Comparison of ENCODE assay signal across 8 mouse cellular contexts in the genomic region with DNA sequence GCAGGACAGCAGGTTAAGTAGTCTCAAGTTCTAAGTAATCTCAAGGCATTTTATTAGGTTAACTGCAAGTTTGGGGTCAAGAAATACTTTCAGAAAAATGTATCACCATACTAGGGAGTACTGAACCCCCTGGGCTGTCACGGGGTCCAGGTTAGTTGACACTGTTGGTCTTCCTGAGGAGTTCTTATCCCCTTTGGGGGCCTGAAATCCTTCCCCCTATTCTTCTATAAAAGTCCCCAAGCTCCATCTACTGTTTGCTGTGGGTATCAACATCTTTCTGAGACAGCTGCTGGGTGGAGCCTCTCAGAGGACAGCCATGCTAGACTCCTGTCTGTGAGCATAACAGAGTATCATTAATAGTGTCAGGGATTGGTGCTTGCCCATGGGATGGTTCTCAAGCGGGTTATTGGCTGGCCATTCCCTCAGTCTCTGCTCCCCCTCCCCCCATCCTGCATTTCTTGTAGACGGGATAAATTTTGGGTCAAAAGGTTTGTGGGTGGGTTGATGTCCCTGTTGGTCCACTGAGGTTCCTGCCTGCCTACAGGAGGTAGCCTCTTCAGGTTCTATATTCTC.
DNase-seq lines count a peak whose midpoint lies in the region; ATAC-seq and TF ChIP-seq lines count a peak whose summit lies in the region.

No protein-coding gene starts in this region.

- no peaks in the 10 kb centered on the region for H3K36me3 ChIP-seq in heart, embryonic 12.5 days
- H3K36me3 ChIP-seq in intestine, postnatal 0 days (ENCODE audit: control insufficient read depth, insufficient read depth): no peaks in the 10 kb centered on the region
- no peaks in the 10 kb centered on the region for H3K36me3 ChIP-seq in forebrain, embryonic 11.5 days (ENCODE audit: control insufficient read depth, insufficient read depth, low read length)

- TF ChIP-seq CTCF in intestine, postnatal 0 days (IDR thresholded peaks at IDR 0.05; ENCODE audit: low read depth): peak; percentile 72

- H3K9me3 ChIP-seq in heart, embryonic 12.5 days (replicated peaks): no peaks in the 10 kb centered on the region
- H3K9me3 ChIP-seq in intestine, postnatal 0 days (ENCODE audit: control insufficient read depth): no peaks in the 10 kb centered on the region
- H3K9me3 ChIP-seq in forebrain, embryonic 11.5 days (ENCODE audit: control insufficient read depth, low read length): no peaks in the 10 kb centered on the region

- DNase-seq in heart, adult 18-20 months: peak; percentile 30 to 61
- DNase-seq in A20 (ENCODE audit: low read depth, low spot score) (peak; percentile 55), R1 (ENCODE audit: low read depth, low spot score) (peak; percentile 43)
- no peak for DNase-seq in urinary bladder, postnatal 4 days (ENCODE audit: low spot score in 2 of 2)
- no peak for DNase-seq in forebrain, embryonic 11.5 days (ENCODE audit: low spot score)

- no peak for ATAC-seq in heart, embryonic 12.5 days (ENCODE audit: insufficient number of reproducible peaks, low FRiP score)
- 0 out of 2 replicates have a peak, but pooled peaks have one; percentile 26 for ATAC-seq in intestine, postnatal 0 days
- 0 out of 2 replicates have a peak, but pooled peaks have one; percentile 59 for ATAC-seq in megakaryocyte-erythroid progenitor cell, adult 5-6 weeks (replicated peaks; ENCODE audit: low FRiP score, low TSS enrichment, poor library complexity, severe bottlenecking)
- ATAC-seq in forebrain, embryonic 11.5 days (replicated peaks; ENCODE audit: low FRiP score): no peak

- no peak overlapping the region for H3K27ac ChIP-seq in heart, embryonic 12.5 days (ENCODE audit: poor library complexity, severe bottlenecking)
- H3K27ac ChIP-seq in intestine, postnatal 0 days (ENCODE audit: low read depth, low read length): peak overlapping the region; percentile 60
- H3K27ac ChIP-seq in forebrain, embryonic 11.5 days (ENCODE audit: low read depth, low read length): no peak overlapping the region

- WGBS in heart, embryonic 12.5 days: 59% methylated on average over 3 of the region's 3 CpGs
- WGBS in intestine, postnatal 0 days: 35% methylated on average over 3 of the region's 3 CpGs
- 55% methylated on average over 3 of the region's 3 CpGs for WGBS in forebrain, embryonic 11.5 days

- H3K4me1 ChIP-seq in heart, embryonic 12.5 days (replicated peaks): peaks cover 26% of the 10 kb centered on the region
- H3K4me1 ChIP-seq in intestine, postnatal 0 days (replicated peaks; ENCODE audit: control insufficient read depth, insufficient read depth, low read length): peaks cover 5% of the 10 kb centered on the region; the same call in 1 of the 2 replicates
- H3K4me1 ChIP-seq in forebrain, embryonic 11.5 days (replicated peaks; ENCODE audit: control insufficient read depth, insufficient read depth, low read length): no peaks in the 10 kb centered on the region

- H3K4me2 ChIP-seq in heart, embryonic 12.5 days: no peak overlapping the region
- H3K4me2 ChIP-seq in intestine, postnatal 0 days (replicated peaks; ENCODE audit: low read depth): peak overlapping the region; percentile 45; the same call in 1 of the 2 replicates
- no peak overlapping the region for H3K4me2 ChIP-seq in forebrain, embryonic 11.5 days (ENCODE audit: low read depth, low read length, severe bottlenecking)

- no peak overlapping the region for H3K4me3 ChIP-seq in heart, embryonic 12.5 days
- no peak overlapping the region for H3K4me3 ChIP-seq in intestine, postnatal 0 days (ENCODE audit: low read depth, low read length)
- H3K4me3 ChIP-seq in forebrain, embryonic 11.5 days (ENCODE audit: low read depth, low read length): no peak overlapping the region

- no peaks in the 10 kb centered on the region for H3K27me3 ChIP-seq in heart, embryonic 12.5 days (replicated peaks)
- no peaks in the 10 kb centered on the region for H3K27me3 ChIP-seq in intestine, postnatal 0 days (replicated peaks; ENCODE audit: control insufficient read depth, insufficient read depth, low read length)
- no peaks in the 10 kb centered on the region for H3K27me3 ChIP-seq in forebrain, embryonic 11.5 days (ENCODE audit: control insufficient read depth, insufficient read depth, low read length)

- no peak overlapping the region for H3K9ac ChIP-seq in heart, embryonic 12.5 days
- H3K9ac ChIP-seq in intestine, postnatal 0 days (ENCODE audit: low read depth, low read length): no peak overlapping the region
- H3K9ac ChIP-seq in forebrain, embryonic 11.5 days (ENCODE audit: low read length): no peak overlapping the region

Comparison
In these comparisons a context has a peak if more than half of its experiments do, and no peak if none do; other contexts are left out.
1. DNase-seq: peak in heart, adult 18-20 months (2 of 2), A20 (single experiment) and R1 (single experiment); none in urinary bladder, postnatal 4 days (0 of 2) and forebrain, embryonic 11.5 days (single experiment).
2. ATAC-seq: peak in intestine, postnatal 0 days (single experiment) and megakaryocyte-erythroid progenitor cell, adult 5-6 weeks (single experiment); none in heart, embryonic 12.5 days (single experiment) and forebrain, embryonic 11.5 days (single experiment).